Mouse (Mus musculus): Measurements from ENCODE around the gene Myl6b.

Gene Myl6b

DNA sequence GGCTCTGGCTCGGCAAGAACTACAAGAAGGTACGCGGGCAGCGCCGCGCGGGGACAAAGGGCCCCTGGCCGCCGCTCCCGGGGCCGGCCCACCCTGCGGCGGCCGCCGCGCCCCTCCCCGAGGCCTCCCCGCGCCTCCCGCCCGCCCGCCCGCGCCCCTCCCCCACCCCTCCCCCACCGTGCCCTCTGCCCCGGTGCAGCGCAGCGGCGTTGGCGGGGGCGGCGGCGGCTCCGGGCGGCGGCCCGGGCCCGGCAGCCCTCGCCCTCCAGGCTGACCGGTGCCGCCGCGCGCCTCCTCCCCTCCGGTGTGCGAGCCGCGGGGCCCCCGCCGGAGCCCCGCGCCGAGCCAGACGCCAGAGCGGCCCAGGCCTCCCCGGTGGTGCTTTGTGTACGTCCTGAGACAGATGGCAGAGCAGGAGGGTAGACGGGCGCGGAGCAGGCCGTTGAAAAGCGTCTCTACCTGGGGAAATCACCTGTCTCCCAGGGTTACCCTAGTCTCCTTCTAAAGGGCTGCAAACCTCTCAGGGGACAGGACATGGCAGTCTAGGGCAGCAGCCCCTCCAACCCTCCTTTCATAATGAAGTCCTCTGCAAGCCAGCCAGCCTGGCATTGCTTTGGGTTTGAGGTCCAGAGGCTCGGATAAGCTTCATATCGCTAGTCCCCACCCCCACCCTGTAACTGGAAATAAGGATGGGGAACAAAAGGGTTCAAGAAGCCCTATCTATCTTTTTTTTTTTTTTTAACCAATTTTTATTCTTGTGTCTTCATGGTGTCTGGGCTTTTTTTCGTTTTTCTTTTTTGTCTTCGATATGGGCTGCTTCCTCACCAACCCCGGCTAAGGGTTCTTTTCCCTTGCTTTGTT is 38.8 kb downstream of the Myl6b start:
- in situ Hi-C loops (cut with MboI; ENCODE audit: low pct_unique_long_range_greater_than_20kb in 1 of 2, low sequenced_read_pairs in 2 of 2, unreplicated experiment in 1 of 2), result loop anchor here in 1 of 2 experiments (10.0 kb wide), 1 partner anchor 115 kb away; no protein-coding TSS in a partner anchor

DNA sequence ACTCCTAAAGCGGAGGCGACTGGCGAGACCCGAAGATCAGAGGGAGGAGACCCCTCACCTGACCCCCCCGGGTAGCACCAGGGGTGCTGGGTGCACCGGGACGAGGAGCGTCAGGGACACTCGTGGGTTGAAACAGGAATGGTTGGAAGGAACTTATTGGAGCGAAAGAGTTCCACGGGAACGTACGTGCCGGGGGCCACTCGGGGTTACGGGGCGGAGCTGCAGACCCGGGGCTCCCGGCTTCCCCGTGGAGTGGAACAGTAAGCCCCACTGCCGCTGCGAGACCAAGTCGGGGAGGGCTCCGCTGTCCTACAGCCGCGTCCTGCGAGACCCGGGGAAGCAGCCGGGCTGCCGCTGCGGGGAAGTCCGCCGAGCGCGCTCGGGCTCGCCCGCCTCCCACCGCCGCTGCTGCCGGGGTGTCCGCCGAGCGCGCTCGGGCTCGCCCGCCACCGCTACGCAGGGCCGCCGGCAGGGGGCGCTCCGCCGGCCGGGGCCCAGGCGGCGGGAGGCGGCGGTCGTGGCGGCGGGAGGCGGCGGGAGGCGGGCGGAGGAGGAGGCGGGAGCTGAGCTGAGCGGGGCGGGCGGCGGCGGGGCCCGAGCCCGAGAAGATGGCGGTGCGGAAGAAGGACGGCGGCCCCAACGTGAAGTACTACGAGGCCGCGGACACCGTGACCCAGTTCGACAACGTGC is 39.6 kb downstream of the Myl6b start, which contains the start of gene Smarcc2:
Gene Smarcc2, plus strand, starts transcription at position 530 of the 690 bp plus-strand sequence.
- in situ Hi-C loops (cut with MboI; ENCODE audit: low pct_unique_long_range_greater_than_20kb in 1 of 2, low sequenced_read_pairs in 2 of 2, unreplicated experiment in 1 of 2), result loop anchor here in 1 of 2 experiments (10.0 kb wide), 1 partner anchor 114 kb away; no protein-coding TSS in a partner anchor

DNA sequence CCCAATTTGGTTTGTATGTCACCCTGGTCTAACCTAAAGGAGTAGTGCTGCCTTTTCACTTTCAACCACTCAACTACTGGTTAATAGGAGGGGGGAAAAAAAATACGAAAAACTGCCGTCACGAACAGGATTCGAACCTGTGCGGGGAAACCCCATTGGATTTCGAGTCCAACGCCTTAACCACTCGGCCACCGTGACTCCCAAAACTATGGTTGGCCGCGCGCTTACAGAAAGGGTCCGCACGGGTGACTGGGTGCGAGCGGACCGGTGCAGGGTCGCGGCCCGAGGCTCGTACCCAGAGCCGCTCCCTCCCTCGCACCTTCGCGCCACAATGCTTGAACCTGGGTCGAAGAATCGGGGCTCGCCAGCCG is 40.2 kb downstream of the Myl6b start:
- in situ Hi-C loops (cut with MboI; ENCODE audit: low pct_unique_long_range_greater_than_20kb in 1 of 2, low sequenced_read_pairs in 2 of 2, unreplicated experiment in 1 of 2), result loop anchor here in 1 of 2 experiments (10.0 kb wide), 1 partner anchor 114 kb away; no protein-coding TSS in a partner anchor

DNA sequence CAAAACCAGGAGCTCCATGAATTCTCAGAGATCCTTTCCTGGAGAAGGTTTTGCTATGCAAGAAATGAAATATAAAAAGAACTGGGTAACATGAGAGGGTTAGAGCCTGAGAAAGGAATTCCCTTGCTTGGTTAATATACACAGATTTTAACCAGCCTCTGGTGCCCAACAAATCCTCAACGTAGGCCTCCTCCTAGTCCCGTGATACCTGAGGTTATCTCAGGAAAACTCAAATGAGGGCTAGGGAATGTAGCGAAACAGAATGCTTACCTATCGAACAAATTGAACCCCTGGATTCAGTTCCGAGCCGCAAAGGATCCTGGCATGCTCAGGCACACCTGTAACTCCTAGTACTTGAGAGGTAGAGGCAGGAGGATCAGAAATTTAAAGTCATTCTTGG is 40.8 kb downstream of the Myl6b start:
- in situ Hi-C loops (cut with MboI; ENCODE audit: low pct_unique_long_range_greater_than_20kb in 1 of 2, low sequenced_read_pairs in 2 of 2, unreplicated experiment in 1 of 2), result loop anchor here in 1 of 2 experiments (10.0 kb wide), 1 partner anchor 113 kb away; no protein-coding TSS in a partner anchor

DNA sequence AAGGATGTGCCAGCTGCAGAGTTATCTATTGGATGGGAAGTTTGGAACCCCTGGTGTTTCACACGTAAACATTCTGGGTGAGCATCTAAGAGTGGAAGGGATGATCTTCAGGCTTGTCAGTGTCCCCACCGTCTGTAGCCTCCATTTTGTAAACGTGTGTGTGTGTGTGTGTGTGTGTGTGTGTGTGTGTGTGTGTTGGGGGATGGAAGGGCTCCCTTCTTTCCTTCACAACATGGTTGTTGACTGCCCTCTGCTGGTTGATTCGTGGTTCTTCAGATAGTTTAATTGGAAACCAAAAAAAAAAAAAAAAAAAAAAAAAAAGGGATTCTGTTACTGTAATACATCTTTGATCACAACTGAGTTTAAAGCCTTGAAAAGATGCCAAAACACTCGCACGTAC is 43.2 kb downstream of the Myl6b start:
- in situ Hi-C loops (cut with MboI; ENCODE audit: low pct_unique_long_range_greater_than_20kb in 1 of 2, low sequenced_read_pairs in 2 of 2, unreplicated experiment in 1 of 2), result loop anchor here in 1 of 2 experiments (10.0 kb wide), 1 partner anchor 110 kb away; no protein-coding TSS in a partner anchor

DNA sequence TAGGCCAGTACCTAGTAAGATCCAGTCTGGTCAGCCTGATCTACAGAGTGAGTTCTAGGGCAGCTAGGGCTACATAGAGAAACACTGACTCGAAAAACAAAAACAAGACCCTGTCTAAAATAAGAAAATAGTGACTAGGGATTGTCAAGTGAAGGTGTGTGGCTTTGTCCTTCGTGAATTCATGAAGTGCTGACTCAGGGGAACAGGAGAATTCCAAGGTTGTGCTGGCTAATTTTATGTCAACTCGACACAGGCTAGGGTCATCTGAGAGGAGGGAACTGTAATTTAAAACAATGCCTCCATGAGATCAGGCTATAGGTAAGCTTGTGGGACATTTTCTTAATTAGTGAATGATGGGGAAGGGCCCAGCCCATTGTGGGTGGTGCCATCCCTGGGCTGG is 44.0 kb downstream of the Myl6b start:
- in situ Hi-C loops (cut with MboI; ENCODE audit: low pct_unique_long_range_greater_than_20kb in 1 of 2, low sequenced_read_pairs in 2 of 2, unreplicated experiment in 1 of 2), result loop anchor here in 1 of 2 experiments (10.0 kb wide), 1 partner anchor 110 kb away; no protein-coding TSS in a partner anchor

DNA sequence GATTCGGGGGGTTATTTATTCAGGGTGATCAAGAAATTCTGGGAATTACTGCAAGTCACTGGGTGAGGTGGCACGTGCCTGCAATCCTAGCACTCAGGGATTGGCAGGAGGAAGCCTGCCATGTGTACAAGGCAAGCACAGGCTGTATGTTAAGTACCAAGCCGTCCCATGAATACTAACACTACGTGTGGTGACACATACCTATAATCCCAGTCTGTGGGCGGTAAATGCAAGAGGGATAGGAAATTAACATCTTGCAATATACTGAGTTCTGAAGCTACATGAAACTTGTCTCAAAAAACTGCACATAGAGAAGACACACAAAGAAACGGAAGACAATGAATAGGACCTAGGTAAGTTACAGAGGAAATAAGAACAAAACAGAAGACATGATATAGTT is 47.5 kb downstream of the Myl6b start:
- in situ Hi-C loops (cut with MboI; ENCODE audit: low pct_unique_long_range_greater_than_20kb in 1 of 2, low sequenced_read_pairs in 2 of 2, unreplicated experiment in 1 of 2), result loop anchor here in 1 of 2 experiments (10.0 kb wide), 1 partner anchor 106 kb away; no protein-coding TSS in a partner anchor

DNA sequence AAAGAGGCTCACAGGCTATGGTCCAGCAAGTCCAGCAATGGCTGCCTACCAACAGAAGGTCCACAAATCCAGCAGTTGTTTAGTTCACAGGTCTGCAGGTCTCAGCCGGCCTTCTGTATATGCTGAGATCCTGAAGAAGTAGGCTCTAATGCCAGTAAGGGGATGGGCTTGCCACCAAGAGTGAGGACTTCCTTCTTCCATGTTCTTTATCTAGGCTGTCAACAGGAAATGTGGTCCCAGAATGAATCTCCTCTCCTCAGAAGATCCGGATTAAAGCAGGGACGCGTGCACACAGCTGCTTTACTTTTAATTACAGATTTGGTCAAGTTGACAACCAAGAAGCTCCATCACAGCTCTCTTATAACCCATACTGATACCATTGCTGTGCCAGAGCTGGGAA is 53.1 kb downstream of the Myl6b start:
- in situ Hi-C loops (cut with MboI; ENCODE audit: low pct_unique_long_range_greater_than_20kb in 1 of 2, low sequenced_read_pairs in 2 of 2, unreplicated experiment in 1 of 2), result no loop called here

DNA sequence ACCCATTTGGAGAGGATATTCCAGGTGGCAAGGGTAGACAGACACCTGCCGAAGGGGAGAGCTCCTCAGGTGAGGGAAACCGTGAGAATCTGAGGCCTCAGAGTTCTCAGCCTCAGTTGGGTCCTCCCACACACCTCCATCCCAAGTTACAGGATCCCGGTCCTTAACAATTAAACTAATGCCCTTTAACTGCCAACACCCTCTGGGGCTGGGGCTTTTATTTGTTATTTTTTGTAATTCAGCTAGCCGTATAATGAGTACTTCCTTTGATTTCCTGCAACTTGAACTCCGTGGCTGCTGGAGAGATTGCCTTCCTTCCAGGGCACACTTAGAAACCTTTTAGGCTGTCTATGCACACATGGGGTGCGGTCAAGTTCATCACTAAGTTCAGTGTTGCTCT is 54.1 kb downstream of the Myl6b start:
- in situ Hi-C loops (cut with MboI; ENCODE audit: low pct_unique_long_range_greater_than_20kb in 1 of 2, low sequenced_read_pairs in 2 of 2, unreplicated experiment in 1 of 2), result no loop called here
